Mouse (Mus musculus) liver, adult 2 months (tissue): Measurements from ENCODE around the gene Cdkn1a.

ENCODE experiments used
- CTCF ChIP-seq: fragments of 200-500 bp; IDR thresholded peaks from 2 replicates; pipeline ENCODE4 v1.5.1; 2011; ENCODE audit warnings: low read depth, low read length, control low read depth
- POLR2A ChIP-seq: fragments of 200-500 bp; IDR thresholded peaks from 2 replicates; pipeline ENCODE4 v1.6.1; 2011; ENCODE audit warnings: low read length, control low read depth; ENCODE audit not compliant: insufficient read depth; ENCODE audit errors: extremely low read depth

GRCm38 (mm10) chr17:29116023-29116422 lies 25.2 kb downstream of the Cdkn1a start:
- TF ChIP-seq CTCF (no peak), POLR2A (no peak)
